In the genomic region with DNA sequence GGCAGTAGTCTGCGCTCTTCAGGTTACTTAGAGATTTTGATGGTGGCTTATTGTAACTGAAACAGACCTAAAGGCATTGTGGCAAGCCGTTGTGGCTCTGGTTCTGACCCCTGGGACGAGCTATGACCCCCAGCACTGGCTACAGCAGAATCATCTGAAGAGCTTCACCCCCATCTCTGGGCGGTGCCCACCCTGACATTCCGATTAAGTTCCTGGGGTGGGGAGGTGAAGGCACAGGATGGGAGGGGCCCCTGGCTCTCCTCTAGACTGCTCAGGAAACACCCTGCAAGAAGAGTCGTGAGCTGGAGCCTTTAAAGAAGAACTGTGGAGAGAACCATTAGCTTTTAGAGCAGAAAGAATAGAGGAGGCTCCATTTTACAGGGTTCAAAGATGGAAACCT, we compare ENCODE assay signal across 19 mouse cellular contexts. TPM values are rescaled to one million over a fixed set of nuclear protein-coding genes. Genes with fewer than 3 reads are reported as not detected.
"Had no signal": no experiment of that assay in that cellular context is flagged by ENCODE, and none has a peak within 500 bp of the region (broad histone marks: within the 10 kb centered on the region; RNA-seq: fewer than 3 reads in every experiment).

No protein-coding gene starts in this region.

- H3K36me3 ChIP-seq: midbrain, embryonic 10.5 days; midbrain, embryonic 13.5 days; midbrain, embryonic 15.5 days; neural tube, embryonic 13.5 days; neural tube, embryonic 15.5 days; stomach, embryonic 15.5 days had no signal

- H3K4me3 ChIP-seq: midbrain, embryonic 10.5 days; midbrain, embryonic 13.5 days; midbrain, embryonic 15.5 days; myocyte; neural tube, embryonic 13.5 days; neural tube, embryonic 15.5 days; stomach, embryonic 15.5 days had no signal

- H3K27ac ChIP-seq: midbrain, embryonic 10.5 days; midbrain, embryonic 13.5 days; midbrain, embryonic 15.5 days; neural tube, embryonic 13.5 days; neural tube, embryonic 15.5 days; stomach, embryonic 15.5 days; stomach, postnatal 0 days had no signal

- H3K9ac ChIP-seq: lung, embryonic 14.5 days; midbrain, embryonic 13.5 days; midbrain, embryonic 15.5 days; neural tube, embryonic 13.5 days; neural tube, embryonic 15.5 days; stomach, embryonic 15.5 days had no signal

- H3K27me3 ChIP-seq: midbrain, embryonic 15.5 days; neural tube, embryonic 13.5 days; neural tube, embryonic 15.5 days; stomach, embryonic 15.5 days had no signal

- ATAC-seq: midbrain, embryonic 13.5 days; midbrain, embryonic 15.5 days had no signal

- H3K9me3 ChIP-seq: midbrain, embryonic 10.5 days; midbrain, embryonic 13.5 days; midbrain, embryonic 15.5 days; neural tube, embryonic 13.5 days; neural tube, embryonic 15.5 days; stomach, embryonic 15.5 days had no signal

- H3K4me1 ChIP-seq: midbrain, embryonic 10.5 days; midbrain, embryonic 13.5 days; midbrain, embryonic 15.5 days; neural tube, embryonic 15.5 days; stomach, embryonic 15.5 days had no signal

- H3K4me2 ChIP-seq: lung, embryonic 14.5 days; midbrain, embryonic 13.5 days; midbrain, embryonic 15.5 days; neural tube, embryonic 13.5 days; neural tube, embryonic 15.5 days; stomach, embryonic 15.5 days had no signal

- DNase-seq: lung, adult 18-20 months; lung, embryonic 14.5 days; lung, postnatal 10 days; lung, postnatal 4 days; retina, postnatal 1 day; right cerebral cortex, adult 18-20 months; right cerebral cortex, postnatal 14 days; thymus, adult 2 months; thymus, postnatal 25 days; thymus, postnatal 4 days had no signal

RNA-seq across cellular contexts. Expression of a gene that starts 6.2 kb away (rescaled TPM):
- total RNA-seq: megakaryocyte, adult 5-6 weeks had no signal
